Mouse (Mus musculus): ENCODE measurements around the gene Zfp977. TPM values are rescaled to one million over a fixed set of nuclear protein-coding genes. Genes with fewer than 3 reads are reported as not detected.
"Not testable (repeated sequence)": the region's sequence is repeated elsewhere in the genome, so short reads cannot be mapped to it uniquely, and the experiment has no call there.

Zfp977 gene
- polyA plus RNA-seq (2015; fragmentation: Nextera tagmentation; extraction: Ambion mirVana) = 1.9 and 2.1 TPM in 2 replicates

DNA sequence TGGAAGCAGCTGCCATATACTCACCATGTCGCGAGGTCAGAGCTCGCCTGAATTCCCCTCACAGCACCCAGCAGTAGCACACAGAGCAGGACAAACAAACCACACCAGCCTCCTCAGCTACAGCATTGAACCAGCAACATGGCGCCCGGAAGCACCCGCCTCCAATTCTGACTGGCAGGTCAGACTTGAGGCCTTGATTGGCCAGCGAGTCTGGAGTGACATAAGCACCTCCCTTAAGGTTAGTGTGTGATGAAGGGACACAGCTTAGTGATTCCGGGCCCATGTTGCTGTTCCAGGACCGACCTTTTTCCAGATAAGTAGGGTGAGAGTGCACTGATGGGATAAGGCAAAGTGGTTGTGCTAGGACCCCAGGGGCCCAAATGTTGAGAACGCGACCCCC lies at the start of gene Zfp977:
Gene Zfp977 (minus strand): TSS at position 135 of the 400 bp plus-strand sequence.
- peaks cover 21% of the 10 kb centered on the region for H3K9me3 ChIP-seq
- not testable (repeated sequence) for H3K9ac ChIP-seq; H3K4me1 ChIP-seq; H3K4me2 ChIP-seq; H3K4me3 ChIP-seq; H3K27ac ChIP-seq; ATAC-seq (replicated peaks); H3K36me3 ChIP-seq (replicated peaks); H3K27me3 ChIP-seq (replicated peaks)
- 91% methylated on average over 11 of the region's 11 CpGs for WGBS

DNA sequence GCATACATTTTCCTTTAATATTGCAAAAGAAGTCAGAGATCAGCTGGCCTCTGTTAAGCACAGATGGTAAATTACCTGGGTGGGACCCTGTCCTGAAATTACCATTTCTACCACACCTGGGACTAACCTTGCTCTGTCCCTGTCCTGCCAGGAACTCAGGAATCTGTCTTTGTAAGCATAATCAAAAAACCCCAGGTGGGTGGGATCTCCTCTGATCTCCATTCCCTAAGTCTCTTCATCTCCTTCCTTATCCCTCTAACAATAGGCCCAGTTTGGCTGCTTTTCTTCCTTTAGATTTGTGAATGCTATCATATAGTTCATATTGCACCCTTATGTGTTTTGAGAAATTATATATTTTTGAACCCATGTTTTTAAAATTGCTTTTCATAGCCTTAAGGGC lies 38.7 kb upstream of the Zfp977 start:
- not testable (repeated sequence) for H3K4me3 ChIP-seq; H3K27ac ChIP-seq; ATAC-seq (replicated peaks); H3K4me1 ChIP-seq; H3K27me3 ChIP-seq (replicated peaks); H3K9ac ChIP-seq; H3K4me2 ChIP-seq; H3K36me3 ChIP-seq (replicated peaks)
- H3K9me3 ChIP-seq = peaks cover 13% of the 10 kb centered on the region; the same call in 1 of the 2 replicates

DNA sequence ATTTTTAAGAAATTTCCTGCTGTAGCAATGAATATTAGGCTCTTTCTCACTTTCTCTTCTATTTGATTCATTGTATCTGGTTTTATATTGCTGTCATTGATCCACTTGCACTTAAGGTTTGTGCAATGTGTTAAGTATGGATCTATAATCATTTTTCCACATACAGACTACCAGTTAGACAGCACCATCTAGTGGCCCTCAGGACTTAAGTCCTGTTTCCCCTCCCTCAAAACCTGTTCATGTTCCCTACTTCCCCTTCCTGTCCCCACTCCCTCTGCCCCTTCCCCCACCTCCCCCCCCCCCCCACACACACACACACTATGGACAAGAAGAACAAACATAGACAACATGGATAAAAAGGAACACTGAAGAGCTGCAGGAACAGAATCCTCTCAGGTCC lies 3.3 kb upstream of the Zfp977 start:
- not testable (repeated sequence) for H3K4me3 ChIP-seq; H3K27me3 ChIP-seq (replicated peaks); ATAC-seq (replicated peaks); H3K27ac ChIP-seq; H3K9ac ChIP-seq; H3K36me3 ChIP-seq (replicated peaks); H3K4me1 ChIP-seq; H3K4me2 ChIP-seq
- peaks cover 23% of the 10 kb centered on the region for H3K9me3 ChIP-seq

DNA sequence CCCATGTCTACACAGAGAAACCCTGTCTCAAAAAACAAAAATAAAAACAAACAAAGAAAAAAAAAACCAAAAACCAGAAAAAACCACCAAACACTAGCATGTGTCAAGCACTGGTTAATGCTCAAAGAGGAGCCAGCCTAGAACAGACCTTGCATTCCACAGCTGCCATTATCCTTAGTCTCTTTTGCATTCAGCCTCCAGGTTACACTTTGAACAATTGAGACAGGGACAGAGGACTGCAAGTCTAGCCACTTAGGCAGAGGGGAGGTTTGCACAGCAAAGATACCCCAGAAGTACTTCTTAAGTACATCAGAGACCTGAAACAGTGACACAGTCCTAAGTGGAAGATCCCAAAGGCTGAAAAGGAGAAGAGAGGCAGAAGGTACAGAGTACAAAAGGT lies 1.0 kb downstream of the Zfp977 start:
- H3K9ac ChIP-seq; ATAC-seq (replicated peaks); H3K27me3 ChIP-seq (replicated peaks); H3K4me2 ChIP-seq; H3K4me1 ChIP-seq; H3K4me3 ChIP-seq; H3K36me3 ChIP-seq (replicated peaks); H3K27ac ChIP-seq: not testable (repeated sequence)
- peaks cover 29% of the 10 kb centered on the region for H3K9me3 ChIP-seq

DNA sequence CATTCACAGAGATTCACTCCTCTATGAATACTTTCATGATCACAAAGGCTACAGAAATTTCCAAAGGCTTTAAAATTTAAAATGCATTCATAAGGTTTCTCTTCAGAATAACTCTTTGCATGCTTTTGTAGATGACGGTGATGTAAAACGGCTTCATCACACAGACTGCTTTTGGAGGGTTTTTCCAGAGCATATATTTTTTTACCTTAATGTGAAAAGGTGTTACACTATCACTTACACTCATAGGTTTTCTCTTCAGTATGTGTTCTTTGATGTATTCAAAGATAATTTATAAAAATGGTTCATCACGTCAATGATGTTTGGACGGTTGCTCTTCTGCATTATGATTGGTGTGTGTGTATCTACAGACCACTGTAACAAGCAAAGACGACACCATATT lies 13.9 kb downstream of the Zfp977 start, which contains the start of gene Gm21028:
Gene Gm21028 (minus strand): TSS at position 101 of the 400 bp plus-strand sequence.
- peaks cover 60% of the 10 kb centered on the region for H3K9me3 ChIP-seq
- 93% methylated on average over 5 of the region's 5 CpGs for WGBS
- H3K4me3 ChIP-seq = no peak within 1 kb of the TSS
- no peak within 1 kb of the TSS for H3K4me2 ChIP-seq
- no peak within 1 kb of the TSS for H3K9ac ChIP-seq
- 0 out of 2 replicates have a peak, but pooled peaks cover 9% of the 10 kb centered on the region for H3K36me3 ChIP-seq (replicated peaks)
- no peak for ATAC-seq (replicated peaks)
- no peak within 1 kb of the TSS for H3K27ac ChIP-seq
- H3K4me1 ChIP-seq = no peaks in the 10 kb centered on the region
- no peaks in the 10 kb centered on the region for H3K27me3 ChIP-seq (replicated peaks)

DNA sequence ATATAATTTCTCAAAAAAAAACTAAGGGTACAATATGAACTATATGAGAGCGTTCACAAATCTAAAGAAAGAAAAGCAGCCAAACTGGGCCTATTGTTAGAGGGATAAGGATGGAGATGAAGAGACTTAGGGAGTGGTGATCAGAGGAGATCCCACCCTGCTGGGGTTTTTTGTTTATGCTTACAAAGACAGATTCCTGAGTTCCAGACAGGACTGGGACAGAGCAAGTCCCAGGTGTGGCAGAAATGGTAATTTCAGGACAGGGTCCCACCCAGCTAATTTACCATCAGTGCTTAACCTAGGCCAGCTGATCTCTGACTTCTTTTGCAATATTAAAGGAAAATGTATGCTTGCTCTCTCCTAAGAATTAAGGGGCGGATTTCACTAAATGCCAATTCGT lies 40.6 kb downstream of the Zfp977 start:
- ATAC-seq (replicated peaks) = no peak
- Histone ChIP-seq H3K36me3 (replicated peaks) (no peaks in the 10 kb centered on the region), H3K9ac (no peak overlapping the region), H3K27ac (no peak overlapping the region), H3K27me3 (replicated peaks) (no peaks in the 10 kb centered on the region), H3K4me2 (no peak overlapping the region), H3K4me1 (no peaks in the 10 kb centered on the region), H3K4me3 (no peak overlapping the region), H3K9me3 (peaks cover 11% of the 10 kb centered on the region; the same call in 1 of the 2 replicates)
- 75% methylated on average over 3 of the region's 3 CpGs for WGBS

Small RNA genes lying within 50 kb of the gene (microRNA-seq; reads per million reads assigned to microRNA genes)
- gene Gm24938 = not detected

Other genes starting within 250 kb of the Zfp977 start
- gene 4933421I07Rik, start 144.4 kb downstream of the Zfp977 start, polyA plus RNA-seq (2015; fragmentation: Nextera tagmentation; extraction: Ambion mirVana) = not detected in 2 replicates
- gene Zfp141, start 86.8 kb downstream of the Zfp977 start, polyA plus RNA-seq (2015; fragmentation: Nextera tagmentation; extraction: Ambion mirVana) = 13.1 and 16.4 TPM in 2 replicates
- not detected in 2 replicates for gene Gm21028, start 14.0 kb downstream of the Zfp977 start, polyA plus RNA-seq (2015; fragmentation: Nextera tagmentation; extraction: Ambion mirVana)
- gene Zfp976, start 50.0 kb upstream of the Zfp977 start, polyA plus RNA-seq (2015; fragmentation: Nextera tagmentation; extraction: Ambion mirVana) = 2.2 and 2.7 TPM in 2 replicates
- gene Zfp975, start 100.2 kb upstream of the Zfp977 start, polyA plus RNA-seq (2015; fragmentation: Nextera tagmentation; extraction: Ambion mirVana) = 7.3 and 7.7 TPM in 2 replicates
- gene Gm17067, start 134.5 kb upstream of the Zfp977 start, polyA plus RNA-seq (2015; fragmentation: Nextera tagmentation; extraction: Ambion mirVana) = not detected in 2 replicates
- gene Vmn2r62, start 201.0 kb upstream of the Zfp977 start, polyA plus RNA-seq (2015; fragmentation: Nextera tagmentation; extraction: Ambion mirVana) = not detected in 2 replicates

All from midbrain, embryonic 15.5 days (tissue).